Mouse (Mus musculus) midbrain, embryonic 12.5 days (tissue): Measurements from ENCODE around the gene Slc41a2. TPM values are rescaled to one million over a fixed set of nuclear protein-coding genes. Genes with fewer than 3 reads are reported as not detected.

Experiments used
- ATAC-seq: fragments of 200-750 bp; cut with Nextera tagmentation; 2 replicates; pipeline ENCODE4 v1.8.0; 2017; ENCODE audit warnings: low read depth, moderate TSS enrichment, moderate library complexity; ENCODE audit not compliant: low FRiP score
- H3K27ac ChIP-seq: fragments of 300-500 bp; sonication (generic); replicated peaks from 2 replicates; pipeline ENCODE4 v1.5.1; 2016; ENCODE audit warnings: mild to moderate bottlenecking
- H3K27me3 ChIP-seq: fragments of 300-500 bp; sonication (generic); 2 replicates; pipeline ENCODE4 v1.6.1; 2016; ENCODE audit warnings: mild to moderate bottlenecking
- H3K36me3 ChIP-seq: fragments of 300-500 bp; sonication (generic); 2 replicates; pipeline ENCODE4 v1.6.1; 2016
- H3K4me1 ChIP-seq: fragments of 300-500 bp; sonication (generic); 2 replicates; pipeline ENCODE4 v1.6.1; 2016
- H3K4me2 ChIP-seq: fragments of 300-500 bp; sonication (generic); replicated peaks from 2 replicates; pipeline ENCODE4 v1.6.1; 2016; ENCODE audit warnings: mild to moderate bottlenecking, moderate library complexity
- H3K4me3 ChIP-seq: fragments of 300-500 bp; sonication (generic); 2 replicates; pipeline ENCODE4 v1.5.1; 2016; ENCODE audit warnings: mild to moderate bottlenecking
- H3K9ac ChIP-seq: fragments of 300-500 bp; sonication (generic); replicated peaks from 2 replicates; pipeline ENCODE4 v1.6.1; 2016; ENCODE audit warnings: mild to moderate bottlenecking, moderate library complexity
- H3K9me3 ChIP-seq: fragments of 300-500 bp; sonication (generic); 2 replicates; pipeline ENCODE4 v1.6.1; 2016; ENCODE audit warnings: mild to moderate bottlenecking
- WGBS: fragments of 180-500 bp; shearing (Covaris S2); methylation state at CpG from one replicate; pipeline ENCODE4 v1.1.7; 2016; 5-methylcytosine and 5-hydroxymethylcytosine counted together
- polyA plus RNA-seq: library from polyadenylated mRNA; unstranded; fragments of >200 nt; fragmentation: Nextera tagmentation; extraction: Ambion mirVana; gene quantifications from 2 replicates; pipeline ENCODE4 v1.2.1, GENCODE M21; 2016

Gene Slc41a2
- polyA plus RNA-seq, 1 experiment from 2014 or later = 2.3 TPM

DNA sequence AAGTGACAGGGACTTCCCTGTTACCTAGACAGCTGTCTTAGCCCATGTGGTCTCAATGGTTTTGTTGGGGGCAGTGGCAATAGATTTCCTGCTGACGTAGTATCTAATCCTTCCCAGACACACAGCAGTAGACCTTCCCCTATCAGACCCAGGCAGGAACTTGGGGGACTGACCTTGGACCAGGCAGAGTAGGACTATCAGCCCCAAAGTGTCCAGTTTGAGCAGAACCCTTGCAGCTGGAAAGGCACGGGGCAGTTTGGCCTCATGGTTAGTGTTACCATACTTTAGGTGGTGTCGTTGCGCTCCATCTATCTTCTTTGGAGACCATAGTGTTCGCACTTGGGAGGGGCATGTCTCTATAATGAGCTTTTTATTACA is 8.7 kb upstream of the Slc41a2 start:
- ATAC-seq = no peak
- no peaks in the 10 kb centered on the region for H3K9me3 ChIP-seq
- H3K27ac ChIP-seq = no peak overlapping the region
- H3K27me3 ChIP-seq = 0 out of 2 replicates have a peak, but pooled peaks cover 10% of the 10 kb centered on the region
- H3K4me3 ChIP-seq = no peak overlapping the region
- H3K9ac ChIP-seq = no peak overlapping the region
- no peaks in the 10 kb centered on the region for H3K36me3 ChIP-seq
- 88% methylated on average over 5 of the region's 5 CpGs for WGBS
- no peak overlapping the region for H3K4me2 ChIP-seq
- H3K4me1 ChIP-seq = 0 out of 2 replicates have a peak, but pooled peaks cover 3% of the 10 kb centered on the region

DNA sequence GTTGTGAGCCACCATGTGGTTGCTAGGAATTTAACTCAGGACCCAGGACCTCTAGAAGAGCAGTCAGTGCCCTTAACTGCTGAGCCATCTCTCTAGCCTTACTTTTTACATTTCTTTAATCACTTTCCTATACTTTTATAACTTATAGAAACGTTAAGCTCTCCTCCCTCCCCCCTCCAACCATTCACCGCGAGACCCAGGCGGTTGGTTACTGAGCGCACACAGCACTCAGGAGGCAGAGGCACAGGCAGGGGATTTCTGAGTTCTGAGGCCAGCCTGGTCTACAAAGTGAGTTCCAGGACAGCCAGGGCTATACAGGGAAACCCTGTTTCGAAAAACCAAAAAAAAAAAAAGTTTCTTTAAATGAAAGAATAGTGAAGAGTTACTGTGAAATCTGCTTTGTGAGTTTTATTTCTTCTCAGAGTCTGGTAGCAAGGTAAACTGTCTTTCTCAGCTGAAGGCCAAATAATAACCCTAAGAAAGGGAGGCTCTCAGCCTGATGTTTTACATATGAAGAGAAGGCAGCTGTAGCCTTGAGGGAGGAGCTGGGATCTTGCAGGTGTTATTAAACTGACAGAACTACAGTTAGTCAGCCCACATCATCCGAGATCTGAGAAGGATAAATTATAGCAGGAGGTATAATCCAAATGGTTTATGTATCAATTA is 8.1 kb upstream of the Slc41a2 start:
- H3K27ac ChIP-seq = no peak overlapping the region
- H3K36me3 ChIP-seq = no peaks in the 10 kb centered on the region
- 0 out of 2 replicates have a peak, but pooled peaks cover 3% of the 10 kb centered on the region for H3K4me1 ChIP-seq
- H3K4me2 ChIP-seq = no peak overlapping the region
- ATAC-seq = no peak
- WGBS = 32% methylated on average over 7 of the region's 7 CpGs
- H3K9ac ChIP-seq = no peak overlapping the region
- no peaks in the 10 kb centered on the region for H3K9me3 ChIP-seq
- H3K27me3 ChIP-seq = 0 out of 2 replicates have a peak, but pooled peaks cover 10% of the 10 kb centered on the region
- H3K4me3 ChIP-seq = no peak overlapping the region

DNA sequence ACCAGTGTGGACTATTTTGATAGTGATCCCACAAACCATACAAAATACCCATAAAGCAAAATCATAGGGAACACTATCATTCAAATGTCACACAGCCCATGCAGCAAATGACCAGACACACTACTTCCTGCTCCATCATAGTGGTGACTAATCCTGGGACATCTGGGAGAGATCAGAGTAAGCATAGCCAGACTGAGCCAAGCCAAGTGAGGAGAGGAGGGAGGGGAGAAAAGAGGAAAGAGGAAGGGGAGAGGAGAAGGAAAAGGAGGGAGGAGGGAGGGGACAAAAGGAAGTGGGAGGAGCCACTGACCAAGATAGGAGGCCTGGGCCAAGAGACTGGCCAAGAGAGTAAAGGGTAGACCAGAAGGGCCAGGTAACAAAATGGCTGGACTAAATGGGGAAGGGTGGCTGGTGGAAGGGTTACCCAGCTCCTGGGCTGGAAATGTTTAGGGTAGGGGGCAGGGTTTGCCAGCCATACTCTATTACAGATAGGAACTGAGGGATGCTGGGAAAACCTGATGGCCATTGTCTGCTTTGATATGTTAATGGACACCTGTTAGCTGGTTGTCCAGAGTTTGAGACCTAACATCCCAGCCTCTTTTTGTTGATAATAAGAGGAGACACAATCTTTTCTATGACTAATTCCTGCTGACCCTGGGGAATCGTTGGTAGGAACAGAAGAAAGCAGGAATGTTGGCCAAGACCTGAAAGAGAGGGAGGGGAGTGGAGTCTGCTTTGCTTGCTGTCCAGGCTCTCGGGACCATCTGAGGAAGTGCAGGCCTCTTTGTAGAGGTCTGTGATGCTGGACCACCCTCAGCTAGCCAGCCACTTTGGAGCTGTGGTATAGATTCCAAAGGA is 6.4 kb upstream of the Slc41a2 start:
- no peaks in the 10 kb centered on the region for H3K9me3 ChIP-seq
- 0 out of 2 replicates have a peak, but pooled peaks cover 22% of the 10 kb centered on the region for H3K27me3 ChIP-seq
- H3K4me3 ChIP-seq = no peak overlapping the region
- H3K27ac ChIP-seq = no peak overlapping the region
- H3K9ac ChIP-seq = no peak overlapping the region
- H3K36me3 ChIP-seq = no peaks in the 10 kb centered on the region
- 55% methylated on average over 2 of the region's 2 CpGs for WGBS
- H3K4me2 ChIP-seq = no peak overlapping the region
- 0 out of 2 replicates have a peak, but pooled peaks cover 3% of the 10 kb centered on the region for H3K4me1 ChIP-seq
- ATAC-seq = no peak

DNA sequence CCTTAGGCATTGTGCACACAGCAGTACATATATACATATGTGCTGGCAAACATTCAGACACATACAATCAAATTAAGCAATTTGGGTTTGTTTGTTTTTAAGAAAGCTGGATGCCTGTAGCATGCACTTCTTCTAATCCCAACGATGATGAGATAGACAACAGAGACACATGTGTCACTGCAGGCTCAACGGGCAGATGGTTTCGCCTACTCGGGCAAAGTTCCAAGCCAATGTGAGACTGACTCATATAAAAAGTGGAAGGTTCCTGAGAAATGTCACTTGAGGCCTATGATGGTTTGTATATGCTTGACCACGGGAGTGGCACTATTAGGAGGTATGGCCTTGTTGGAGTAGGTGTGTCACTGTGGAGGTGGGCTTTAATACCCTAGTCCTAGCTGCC is 5.5 kb upstream of the Slc41a2 start:
- no peak overlapping the region for H3K4me3 ChIP-seq
- peaks cover 24% of the 10 kb centered on the region; the same call in 1 of the 2 replicates for H3K27me3 ChIP-seq
- H3K9ac ChIP-seq = no peak overlapping the region
- H3K4me1 ChIP-seq = 0 out of 2 replicates have a peak, but pooled peaks cover 3% of the 10 kb centered on the region
- ATAC-seq = no peak
- H3K4me2 ChIP-seq = no peak overlapping the region
- no peak overlapping the region for H3K27ac ChIP-seq
- H3K9me3 ChIP-seq = no peaks in the 10 kb centered on the region
- H3K36me3 ChIP-seq = no peaks in the 10 kb centered on the region
- WGBS = 86% methylated on average over 5 of the region's 5 CpGs

DNA sequence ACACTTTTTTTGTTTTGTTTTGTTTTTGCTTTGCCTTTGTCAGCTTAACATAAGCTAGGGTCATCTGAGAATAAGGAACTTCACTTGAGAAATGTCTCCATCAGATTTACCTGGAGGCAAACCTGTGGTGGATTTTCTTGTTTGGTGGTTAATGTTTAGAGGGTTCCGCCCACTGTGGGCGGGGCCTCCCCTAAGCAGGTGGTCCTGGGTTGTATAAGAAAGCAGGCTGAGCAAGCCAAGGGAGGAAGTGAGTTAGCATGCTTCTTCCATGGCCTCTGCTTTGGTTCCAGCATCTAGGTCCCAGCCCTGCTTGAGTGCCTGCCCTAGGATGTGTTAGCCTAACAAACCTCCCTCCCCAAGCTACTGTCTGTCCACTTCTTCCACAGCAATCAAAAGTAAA is 3.5 kb upstream of the Slc41a2 start:
- Histone ChIP-seq H3K4me3 (no peak overlapping the region), H3K4me2 (no peak overlapping the region), H3K27ac (no peak overlapping the region), H3K9ac (no peak overlapping the region), H3K4me1 (no peaks in the 10 kb centered on the region), H3K9me3 (no peaks in the 10 kb centered on the region), H3K36me3 (no peaks in the 10 kb centered on the region), H3K27me3 (peaks cover 40% of the 10 kb centered on the region)
- ATAC-seq = no peak
- WGBS = 44% methylated on average over 2 of the region's 2 CpGs

GRCm38 (mm10) chr10:83337971-83338598 is 403 bp upstream of the Slc41a2 start:
- no peaks in the 10 kb centered on the region for H3K4me1 ChIP-seq
- peak overlapping the region; percentile 66 for H3K4me3 ChIP-seq
- peaks cover 60% of the 10 kb centered on the region for H3K27me3 ChIP-seq
- H3K36me3 ChIP-seq = no peaks in the 10 kb centered on the region
- no peak; the same call in 1 of the 2 replicates for ATAC-seq
- H3K9ac ChIP-seq = peak overlapping the region; percentile 76; the same call in 1 of the 2 replicates
- 48% methylated on average over 8 of the region's 9 CpGs for WGBS
- H3K9me3 ChIP-seq = no peaks in the 10 kb centered on the region
- H3K4me2 ChIP-seq = peak overlapping the region; percentile 91
- H3K27ac ChIP-seq = peak overlapping the region; percentile 44; the same call in 1 of the 2 replicates

- Histone ChIP-seq H3K9ac (no peak overlapping the region), H3K27ac (no peak overlapping the region), H3K4me1 (no peaks in the 10 kb centered on the region), H3K4me2 (no peak overlapping the region), H3K27me3 (peaks cover 60% of the 10 kb centered on the region), H3K9me3 (no peaks in the 10 kb centered on the region), H3K4me3 (no peak overlapping the region), H3K36me3 (no peaks in the 10 kb centered on the region)
- 27% methylated on average over 7 of the region's 7 CpGs for WGBS
- ATAC-seq = no peak
Observed at GRCm38 (mm10) chr10:83336336-83336735, 1.3 kb downstream of the Slc41a2 start.

DNA sequence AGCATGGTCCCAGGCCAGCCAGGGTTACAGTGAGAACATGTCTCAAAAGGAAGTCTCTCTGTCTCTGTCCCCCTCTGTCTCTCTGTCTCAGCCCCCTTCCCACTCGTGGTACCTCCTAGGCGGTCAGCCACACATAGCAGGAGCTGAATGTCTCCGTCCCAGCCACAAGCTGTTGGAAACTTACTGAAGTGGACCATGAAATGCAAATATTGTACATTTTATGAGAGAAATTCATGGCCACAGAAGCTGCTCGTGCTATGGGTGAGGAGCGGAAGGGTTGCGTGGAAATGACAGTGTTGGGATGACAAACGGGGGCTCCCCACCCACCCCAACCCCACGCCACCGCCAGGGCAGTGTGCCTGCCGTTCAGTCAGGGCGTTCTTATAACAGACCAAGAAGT is 5.1 kb downstream of the Slc41a2 start:
- no peaks in the 10 kb centered on the region for H3K4me1 ChIP-seq
- WGBS = 91% methylated on average over 11 of the region's 11 CpGs
- no peak overlapping the region for H3K27ac ChIP-seq
- ATAC-seq = no peak
- H3K9me3 ChIP-seq = no peaks in the 10 kb centered on the region
- no peak overlapping the region for H3K4me3 ChIP-seq
- H3K36me3 ChIP-seq = no peaks in the 10 kb centered on the region
- no peak overlapping the region for H3K9ac ChIP-seq
- no peak overlapping the region for H3K4me2 ChIP-seq
- peaks cover 38% of the 10 kb centered on the region for H3K27me3 ChIP-seq

- 90% methylated on average over 5 of the region's 5 CpGs for WGBS
- Histone ChIP-seq H3K4me2 (no peak overlapping the region), H3K9me3 (no peaks in the 10 kb centered on the region), H3K27ac (no peak overlapping the region), H3K27me3 (peaks cover 31% of the 10 kb centered on the region), H3K36me3 (no peaks in the 10 kb centered on the region), H3K4me3 (no peak overlapping the region), H3K9ac (no peak overlapping the region), H3K4me1 (no peaks in the 10 kb centered on the region)
- no peak for ATAC-seq
Observed at GRCm38 (mm10) chr10:83331811-83332210, 5.9 kb downstream of the Slc41a2 start.

- ATAC-seq = no peak
- Histone ChIP-seq H3K9me3 (no peaks in the 10 kb centered on the region), H3K27me3 (peaks cover 22% of the 10 kb centered on the region), H3K4me1 (no peaks in the 10 kb centered on the region), H3K36me3 (no peaks in the 10 kb centered on the region), H3K9ac (no peak overlapping the region), H3K27ac (no peak overlapping the region), H3K4me3 (no peak overlapping the region), H3K4me2 (no peak overlapping the region)
- WGBS = 86% methylated on average over 6 of the region's 6 CpGs
Observed at GRCm38 (mm10) chr10:83330336-83330735, 7.3 kb downstream of the Slc41a2 start.

DNA sequence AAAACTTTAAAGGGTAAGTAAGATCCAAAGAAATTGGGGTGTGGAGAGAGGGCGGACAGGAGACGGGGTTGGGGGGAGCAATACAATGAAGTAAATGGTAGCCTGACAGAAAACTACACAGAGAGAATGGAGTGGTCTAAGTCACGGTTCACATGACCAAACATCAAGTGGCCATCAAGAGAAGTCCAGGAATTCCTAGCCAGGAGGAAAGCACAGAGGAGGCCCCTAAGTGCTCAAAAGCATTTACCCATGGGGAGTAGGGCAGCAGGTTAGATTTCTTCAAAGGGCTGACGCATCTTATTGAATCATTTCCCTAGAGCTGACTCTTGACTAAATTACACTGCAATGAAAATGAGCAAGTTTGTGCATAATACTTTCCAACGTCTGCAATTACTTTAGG is 8.9 kb downstream of the Slc41a2 start:
- H3K4me2 ChIP-seq = no peak overlapping the region
- WGBS = 79% methylated on average over 5 of the region's 5 CpGs
- no peaks in the 10 kb centered on the region for H3K4me1 ChIP-seq
- no peak overlapping the region for H3K4me3 ChIP-seq
- H3K27me3 ChIP-seq = peaks cover 8% of the 10 kb centered on the region
- no peak for ATAC-seq
- H3K36me3 ChIP-seq = no peaks in the 10 kb centered on the region
- no peak overlapping the region for H3K27ac ChIP-seq
- no peak overlapping the region for H3K9ac ChIP-seq
- H3K9me3 ChIP-seq = no peaks in the 10 kb centered on the region
